Mouse (Mus musculus): ENCODE results near the gene Heatr9.

DNA sequence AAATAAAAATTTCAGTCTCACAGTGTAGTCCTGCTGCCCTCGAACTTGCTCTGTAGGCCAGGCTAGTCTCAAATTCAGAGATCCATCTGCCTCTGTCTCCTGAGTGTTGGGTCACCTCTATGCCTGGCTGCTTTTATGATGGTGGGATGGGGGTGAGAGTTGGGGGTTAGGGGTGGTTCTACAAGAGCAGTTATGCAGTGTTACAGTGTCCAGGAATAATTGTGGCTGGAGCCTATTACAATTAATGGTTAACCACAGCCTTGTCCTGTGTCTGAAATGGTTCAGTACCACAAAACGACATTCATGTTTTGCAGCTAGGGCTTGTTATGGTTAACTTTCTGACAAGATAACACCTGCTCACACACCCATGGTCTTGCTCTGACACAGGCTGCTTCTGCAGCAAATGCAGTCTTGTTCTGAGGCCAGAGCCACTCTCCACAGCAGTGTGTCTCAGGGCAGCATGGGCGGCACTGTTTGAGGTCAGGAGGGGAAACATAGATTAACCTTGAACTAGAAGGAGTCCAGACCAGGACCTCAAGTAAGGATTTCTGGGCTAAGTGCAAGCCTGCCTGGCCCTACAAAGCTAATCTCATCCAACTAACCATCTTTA, 16.8 kb upstream of the Heatr9 start:
- TF ChIP-seq POLR2A (IDR thresholded peaks at IDR 0.05; ENCODE audit: insufficient read length, low read depth) (no peak), TCF12 (IDR thresholded peaks at IDR 0.05; ENCODE audit: insufficient read depth, poor library complexity, severe bottlenecking) (no peak), E2F4 (IDR thresholded peaks at IDR 0.05; ENCODE audit: insufficient read depth) (no peak), MYOG (IDR thresholded peaks at IDR 0.05; ENCODE audit: control insufficient read depth in 1 of 3, insufficient read depth in 1 of 3, insufficient read length in 2 of 3, low read depth in 2 of 3) (peak in 1 of 3 experiments; percentile 30), USF1 (IDR thresholded peaks at IDR 0.05; ENCODE audit: low read depth) (no peak), POLR2AphosphoS2 (IDR thresholded peaks at IDR 0.05; ENCODE audit: insufficient read length, low read depth) (no peak), REST (IDR thresholded peaks at IDR 0.05; ENCODE audit: insufficient read depth, insufficient read length) (no peak)
